Mouse (Mus musculus) embryonic fibroblast, embryonic 13.5 days (primary cell): ENCODE data around the gene Gm28051. TPM values are rescaled to one million over a fixed set of nuclear protein-coding genes. Genes with fewer than 3 reads are reported as not detected.

ENCODE experiments used
- H3K27ac ChIP-seq: 2 replicates; pipeline ENCODE4 v1.5.1; 2012; ENCODE audit warnings: low read length, control low read depth, inconsistent platforms; ENCODE audit not compliant: insufficient read depth
- H3K4me1 ChIP-seq: 2 replicates; pipeline ENCODE4 v1.6.1; 2011; ENCODE audit warnings: low read length; ENCODE audit not compliant: control insufficient read depth, insufficient read depth
- H3K4me3 ChIP-seq: 2 replicates; pipeline ENCODE4 v1.5.1; 2011; ENCODE audit warnings: mild to moderate bottlenecking, control low read depth, low read length; ENCODE audit not compliant: insufficient read depth
- CTCF ChIP-seq: IDR thresholded peaks from 2 replicates; pipeline ENCODE4 v1.5.1; 2011; ENCODE audit warnings: mild to moderate bottlenecking, control low read depth, low read length, moderate library complexity, borderline replicate concordance; ENCODE audit not compliant: insufficient read depth
- POLR2A ChIP-seq: IDR thresholded peaks from 2 replicates; pipeline ENCODE4 v1.6.1; 2011; ENCODE audit warnings: low read depth, mild to moderate bottlenecking, control low read depth, low read length, moderate library complexity
- polyA plus RNA-seq: library from polyadenylated mRNA; stranded (reverse); fragments of >200 nt; gene quantifications from 2 replicates; pipeline ENCODE4 v1.2.4, GENCODE M21; 2011; ENCODE audit warnings: low read depth; ENCODE audit not compliant: missing spikeins, insufficient read length

The Gm28051 gene
- polyA plus RNA-seq, 1 experiment = not detected

DNA sequence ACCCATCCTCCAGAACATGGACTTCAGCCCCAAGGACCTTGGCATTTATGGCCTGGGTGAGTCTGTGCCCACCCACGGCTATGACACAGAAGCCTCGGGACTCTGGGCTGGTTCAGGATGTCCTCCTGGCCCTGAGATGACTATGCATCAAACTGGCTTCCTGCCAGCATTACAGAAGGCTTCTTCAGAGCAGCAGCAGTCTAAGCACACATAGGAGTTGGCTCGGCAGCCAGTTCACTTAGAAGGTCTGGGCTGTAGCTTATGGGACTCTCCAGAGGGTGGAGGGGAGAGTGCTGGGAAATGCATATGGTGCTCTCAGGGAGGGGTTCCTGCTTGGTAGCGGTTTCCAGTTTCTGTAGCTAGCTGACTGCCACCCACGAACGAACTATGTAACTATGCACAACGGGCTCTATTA lies 31.8 kb downstream of the Gm28051 start:
- no peak overlapping the region for H3K27ac ChIP-seq
- TF ChIP-seq CTCF (no peak), POLR2A (no peak)
- H3K4me3 ChIP-seq = no peak overlapping the region
- no peaks in the 10 kb centered on the region; the same call in 1 of the 2 replicates for H3K4me1 ChIP-seq

- no peak for TF ChIP-seq POLR2A
- no peak for TF ChIP-seq CTCF
- H3K4me1 ChIP-seq = no peaks in the 10 kb centered on the region
- no peak overlapping the region for H3K4me3 ChIP-seq
- no peak overlapping the region for H3K27ac ChIP-seq
Observed at GRCm38 (mm10) chr12:102725146-102725545, 32.4 kb downstream of the Gm28051 start.

- no peak overlapping the region for H3K27ac ChIP-seq
- TF ChIP-seq CTCF (no peak), POLR2A (no peak)
- no peak overlapping the region for H3K4me3 ChIP-seq
- no peaks in the 10 kb centered on the region for H3K4me1 ChIP-seq
Observed at GRCm38 (mm10) chr12:102723861-102724260, 33.7 kb downstream of the Gm28051 start.

DNA sequence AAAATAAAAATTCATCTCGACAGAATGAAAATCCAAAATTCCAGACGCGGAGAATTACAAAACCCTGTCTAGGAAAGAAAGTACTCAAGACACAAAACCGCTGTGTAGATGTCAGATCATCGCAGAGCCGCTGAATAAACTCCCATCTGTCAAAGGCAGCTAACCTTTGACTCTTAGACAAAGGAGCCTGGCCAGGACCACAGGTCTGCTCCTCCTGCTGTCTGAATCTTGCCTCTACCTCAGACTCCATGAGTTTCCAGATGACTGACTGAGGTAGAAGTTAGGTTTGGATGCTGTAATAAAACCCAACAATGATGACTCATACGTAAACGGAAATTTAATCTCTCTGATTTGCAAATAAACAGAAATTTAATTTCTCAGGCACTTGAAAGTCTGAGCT lies 34.6 kb downstream of the Gm28051 start:
- no peak overlapping the region for H3K4me3 ChIP-seq
- no peak overlapping the region for H3K27ac ChIP-seq
- no peaks in the 10 kb centered on the region for H3K4me1 ChIP-seq
- TF ChIP-seq CTCF (no peak), POLR2A (no peak)

- TF ChIP-seq CTCF (no peak), POLR2A (no peak)
- no peak overlapping the region for H3K27ac ChIP-seq
- H3K4me3 ChIP-seq = no peak overlapping the region
- no peaks in the 10 kb centered on the region for H3K4me1 ChIP-seq
Observed at GRCm38 (mm10) chr12:102722451-102722850, 35.1 kb downstream of the Gm28051 start.

DNA sequence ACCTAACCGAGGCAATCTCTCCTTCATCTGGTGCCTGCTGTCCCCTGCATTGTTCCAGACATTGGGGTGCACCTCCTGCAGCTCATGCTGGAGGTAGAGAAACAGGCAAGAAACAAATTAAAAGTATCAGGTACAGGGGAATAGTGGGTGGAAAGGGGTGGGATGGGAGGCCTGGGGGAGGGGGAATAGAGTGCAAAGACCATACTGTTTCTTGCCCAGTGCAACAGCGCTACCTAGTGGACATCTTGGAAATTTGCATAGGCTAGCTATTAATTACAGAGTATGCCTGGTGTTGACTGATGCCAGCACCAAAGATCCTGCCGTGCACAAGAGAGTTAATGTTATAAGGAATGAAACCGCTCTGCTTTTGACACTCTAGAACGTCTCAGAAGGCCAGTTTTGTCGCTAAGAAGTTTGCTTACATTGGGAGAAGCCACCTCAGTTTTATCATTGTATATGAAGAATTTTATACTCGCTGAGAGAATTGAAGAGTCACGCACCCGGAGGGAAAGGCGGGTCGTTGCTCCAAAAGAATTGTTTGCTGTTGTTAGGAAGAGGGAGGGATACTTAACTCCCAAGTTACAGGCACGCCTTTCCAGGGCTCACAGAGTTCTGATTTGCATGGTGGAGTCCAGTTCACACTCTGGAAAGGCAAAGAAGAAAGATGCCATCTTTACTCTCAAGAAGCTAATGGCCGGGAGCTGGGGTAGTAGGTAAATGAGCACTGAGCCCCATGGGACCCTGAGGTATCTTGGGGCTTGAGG lies 37.8 kb downstream of the Gm28051 start:
- no peak overlapping the region for H3K4me3 ChIP-seq
- no peak overlapping the region for H3K27ac ChIP-seq
- no peaks in the 10 kb centered on the region for H3K4me1 ChIP-seq
- peak; percentile 50; the same call in 1 of the 2 replicates for TF ChIP-seq CTCF
- TF ChIP-seq POLR2A = no peak

DNA sequence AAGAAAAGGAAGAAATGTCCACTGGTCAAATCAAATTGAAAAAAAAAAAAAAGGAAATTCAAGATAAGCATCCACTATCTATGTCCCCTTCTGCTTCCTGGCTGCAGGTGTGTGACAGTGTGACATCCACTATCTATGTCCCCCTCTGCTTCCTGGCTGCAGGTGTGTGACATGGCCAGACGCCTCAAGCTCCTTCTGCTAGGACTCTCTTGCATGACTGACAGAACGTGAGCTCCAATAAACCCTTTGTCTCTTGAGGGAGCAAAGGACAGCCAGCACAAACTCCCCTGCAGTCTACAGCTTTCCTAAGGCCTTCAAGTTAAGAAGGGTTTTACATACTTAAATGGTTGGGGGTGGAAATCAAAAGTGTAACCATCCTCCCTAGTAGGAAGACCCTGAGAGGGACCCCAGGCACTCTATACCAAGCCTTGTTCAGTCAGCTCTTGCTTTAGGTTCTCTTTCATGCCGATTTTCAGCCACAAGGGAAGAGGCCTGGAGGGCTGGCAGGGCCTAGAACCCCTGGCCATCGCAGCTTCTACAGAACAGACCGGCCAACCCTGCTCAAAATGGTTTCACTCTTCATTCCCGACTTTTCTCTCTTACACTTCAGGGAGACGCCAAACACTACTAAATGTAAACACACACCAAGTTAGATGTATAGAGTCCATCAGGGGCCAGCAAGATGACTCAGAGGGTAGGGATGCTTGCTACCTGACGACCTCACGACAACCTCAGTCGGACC lies 42.7 kb downstream of the Gm28051 start:
- TF ChIP-seq POLR2A (no peak), CTCF (no peak)
- Histone ChIP-seq H3K27ac (no peak overlapping the region), H3K4me1 (no peaks in the 10 kb centered on the region)

DNA sequence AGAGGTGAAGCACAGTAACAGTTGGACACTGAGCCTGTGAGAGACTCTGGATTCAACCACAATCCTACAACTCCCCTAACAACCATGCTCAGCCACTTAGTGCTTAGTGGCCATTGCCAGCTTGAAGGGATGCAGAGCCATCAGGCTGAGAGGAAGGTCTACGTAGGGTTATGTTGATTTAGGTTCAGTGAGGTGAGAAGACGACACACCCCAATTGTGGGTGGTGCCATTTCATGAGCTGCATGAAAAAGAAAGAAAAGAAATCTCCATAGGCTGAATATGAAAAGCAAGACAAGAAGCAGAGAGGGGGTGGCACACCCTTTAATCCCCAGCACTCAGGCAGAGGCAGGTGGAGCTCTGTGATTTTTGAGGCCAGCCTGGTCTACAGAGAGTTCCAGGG lies 43.4 kb downstream of the Gm28051 start:
- no peak overlapping the region for H3K27ac ChIP-seq
- TF ChIP-seq POLR2A (no peak), CTCF (no peak)
- H3K4me1 ChIP-seq = no peaks in the 10 kb centered on the region
- H3K4me3 ChIP-seq = no peak overlapping the region

More for the DNA sequence above, 42.7 kb downstream of the Gm28051 start:
- H3K4me3 ChIP-seq = no peak overlapping the region

- Histone ChIP-seq H3K4me1 (no peaks in the 10 kb centered on the region), H3K27ac (no peak overlapping the region), H3K4me3 (no peak overlapping the region)
- no peak for TF ChIP-seq POLR2A
- TF ChIP-seq CTCF = no peak
Observed at GRCm38 (mm10) chr12:102713153-102713865, 44.3 kb downstream of the Gm28051 start.
